Mouse (Mus musculus): ENCODE data around the gene Sirt1.
"Not testable (repeated sequence)": the region's sequence is repeated elsewhere in the genome, so short reads cannot be mapped to it uniquely, and the experiment has no call there.

The Sirt1 gene

GRCm38 (mm10) chr10:63381498-63382280 lies at the start of gene Sirt1:
Sirt1 (minus strand) TSS chr10:63381704.
- no peak for DNase-seq

- DNase-seq = peak; percentile 92
These were observed 48.3 kb upstream of the Sirt1 start, which contains the start of gene Ctnna3 for GRCm38 (mm10) chr10:63429785-63430305. Ctnna3 (plus strand) TSS chr10:63430098.

- peak; percentile 99 for DNase-seq
These were observed 47.9 kb upstream of the Sirt1 start for GRCm38 (mm10) chr10:63429380-63429779.

- no peak for DNase-seq
These were observed 47.5 kb upstream of the Sirt1 start for GRCm38 (mm10) chr10:63429023-63429340.

GRCm38 (mm10) chr10:63428243-63429022 lies 46.9 kb upstream of the Sirt1 start:
- peak; percentile 30 for DNase-seq

- DNase-seq = no peak
These were observed 45.6 kb upstream of the Sirt1 start for GRCm38 (mm10) chr10:63427146-63427545.

- DNase-seq = peak; percentile 43
These were observed 42.9 kb upstream of the Sirt1 start for GRCm38 (mm10) chr10:63424475-63424814.

GRCm38 (mm10) chr10:63423591-63424474 lies 42.3 kb upstream of the Sirt1 start:
- DNase-seq = no peak

GRCm38 (mm10) chr10:63422736-63422992 lies 41.2 kb upstream of the Sirt1 start:
- no peak for DNase-seq

GRCm38 (mm10) chr10:63421739-63422735 lies 40.5 kb upstream of the Sirt1 start, which contains the start of gene Gm7075:
Gm7075 (minus strand) TSS chr10:63421789.
- peak; percentile 38 for DNase-seq

- no peak for DNase-seq
These were observed 35.6 kb upstream of the Sirt1 start for GRCm38 (mm10) chr10:63417061-63417460.

GRCm38 (mm10) chr10:63415850-63416249 lies 34.3 kb upstream of the Sirt1 start:
- no peak for DNase-seq

GRCm38 (mm10) chr10:63415287-63415686 lies 33.8 kb upstream of the Sirt1 start:
- DNase-seq = no peak

GRCm38 (mm10) chr10:63412756-63413155 lies 31.3 kb upstream of the Sirt1 start:
- DNase-seq = no peak

- not testable (repeated sequence) for DNase-seq
These were observed 30.2 kb upstream of the Sirt1 start for GRCm38 (mm10) chr10:63411674-63412073.

- no peak for DNase-seq
These were observed 28.9 kb upstream of the Sirt1 start for GRCm38 (mm10) chr10:63410162-63410956.

GRCm38 (mm10) chr10:63403636-63404035 lies 22.1 kb upstream of the Sirt1 start:
- DNase-seq = peak; percentile 72

- DNase-seq = peak; percentile 43
These were observed 21.4 kb upstream of the Sirt1 start for GRCm38 (mm10) chr10:63402731-63403504.

- DNase-seq = no peak
These were observed 15.5 kb upstream of the Sirt1 start for GRCm38 (mm10) chr10:63396963-63397362.

GRCm38 (mm10) chr10:63388948-63389347 lies 7.4 kb upstream of the Sirt1 start:
- no peak for DNase-seq

Data from kidney, postnatal 14 days (tissue).